Mouse (Mus musculus) forebrain, embryonic 16.5 days (tissue): Measurements from ENCODE around the gene Zfp2. TPM values are rescaled to one million over a fixed set of nuclear protein-coding genes. Genes with fewer than 3 reads are reported as not detected.
A peak's percentile ranks its signal among the peaks of the same experiment; 100 is the strongest.

Experiments
- ATAC-seq: fragments of 200-750 bp; cut with Nextera tagmentation; 2 replicates; pipeline ENCODE4 v1.8.0; 2017; ENCODE audit warnings: mild to moderate bottlenecking, moderate library complexity
- H3K27ac ChIP-seq: fragments of 300-500 bp; sonication (generic); 2 replicates; pipeline ENCODE4 v1.5.1; 2014; ENCODE audit warnings: low read length, control low read depth
- H3K27me3 ChIP-seq: fragments of 300-500 bp; sonication (generic); replicated peaks from 2 replicates; pipeline ENCODE4 v1.6.1; 2014; ENCODE audit warnings: low read length; ENCODE audit not compliant: control insufficient read depth, insufficient read depth
- H3K36me3 ChIP-seq: fragments of 300-500 bp; sonication (generic); 2 replicates; pipeline ENCODE4 v1.6.1; 2014; ENCODE audit not compliant: control insufficient read depth, insufficient read depth
- H3K4me1 ChIP-seq: fragments of 300-500 bp; sonication (generic); replicated peaks from 2 replicates; pipeline ENCODE4 v1.6.1; 2014; ENCODE audit warnings: low read length; ENCODE audit not compliant: control insufficient read depth, insufficient read depth
- H3K4me2 ChIP-seq: fragments of 300-500 bp; sonication (generic); 2 replicates; pipeline ENCODE4 v1.6.1; 2014; ENCODE audit warnings: mild to moderate bottlenecking, low read length, control low read depth
- H3K4me3 ChIP-seq: fragments of 300-500 bp; sonication (generic); replicated peaks from 2 replicates; pipeline ENCODE4 v1.5.1; 2014; ENCODE audit warnings: mild to moderate bottlenecking, low read length, control low read depth
- H3K9ac ChIP-seq: fragments of 300-500 bp; sonication (generic); replicated peaks from 2 replicates; pipeline ENCODE4 v1.6.1; 2014; ENCODE audit warnings: low read depth, low read length, control low read depth
- H3K9me3 ChIP-seq: fragments of 300-500 bp; sonication (generic); 2 replicates; pipeline ENCODE4 v1.6.1; 2016; ENCODE audit warnings: low read length; ENCODE audit not compliant: control insufficient read depth
- WGBS: fragments of 180-500 bp; shearing (Covaris S2); extraction: QIAGEN DNeasy Blood & Tissue Kit; methylation state at CpG from one replicate; pipeline ENCODE4 v1.1.7; 2014; 5-methylcytosine and 5-hydroxymethylcytosine counted together
- polyA plus RNA-seq: library from polyadenylated mRNA; unstranded; fragments of >200 nt; fragmentation: Nextera tagmentation; extraction: Ambion mirVana; gene quantifications from 2 replicates; pipeline ENCODE4 v1.2.1, GENCODE M21; 2015

The Zfp2 gene
- polyA plus RNA-seq, 1 experiment from 2014 or later, result 54.9 TPM

DNA sequence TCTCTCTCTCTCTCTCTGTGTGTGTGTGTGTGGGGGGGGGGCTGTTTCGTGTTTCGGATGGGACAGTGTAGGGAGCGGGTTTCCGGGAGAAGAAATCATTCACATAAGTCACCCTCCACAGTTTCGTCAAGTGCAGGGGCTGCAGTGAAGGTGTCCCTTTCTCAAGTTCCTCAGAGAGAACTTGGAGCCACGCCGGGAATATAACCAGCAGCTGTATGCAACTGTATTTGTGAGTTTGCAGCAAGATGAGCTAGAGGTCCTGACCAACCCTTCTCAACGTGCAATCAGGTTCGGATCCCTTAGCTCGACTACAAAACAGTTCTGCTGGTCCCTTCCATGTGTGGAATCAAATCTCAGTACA, 29.1 kb downstream of the Zfp2 start:
- Histone ChIP-seq H3K9me3 (no peaks in the 10 kb centered on the region), H3K36me3 (peaks cover 3% of the 10 kb centered on the region; the same call in 1 of the 2 replicates), H3K9ac (peak overlapping the region; percentile 55), H3K4me2 (peak overlapping the region; percentile 80), H3K27me3 (no peaks in the 10 kb centered on the region), H3K4me1 (peaks cover 11% of the 10 kb centered on the region), H3K4me3 (peak overlapping the region; percentile 51), H3K27ac (peak overlapping the region; percentile 75)
- peak; percentile 24 for ATAC-seq
- WGBS, result 10% methylated on average over 10 of the region's 10 CpGs

DNA sequence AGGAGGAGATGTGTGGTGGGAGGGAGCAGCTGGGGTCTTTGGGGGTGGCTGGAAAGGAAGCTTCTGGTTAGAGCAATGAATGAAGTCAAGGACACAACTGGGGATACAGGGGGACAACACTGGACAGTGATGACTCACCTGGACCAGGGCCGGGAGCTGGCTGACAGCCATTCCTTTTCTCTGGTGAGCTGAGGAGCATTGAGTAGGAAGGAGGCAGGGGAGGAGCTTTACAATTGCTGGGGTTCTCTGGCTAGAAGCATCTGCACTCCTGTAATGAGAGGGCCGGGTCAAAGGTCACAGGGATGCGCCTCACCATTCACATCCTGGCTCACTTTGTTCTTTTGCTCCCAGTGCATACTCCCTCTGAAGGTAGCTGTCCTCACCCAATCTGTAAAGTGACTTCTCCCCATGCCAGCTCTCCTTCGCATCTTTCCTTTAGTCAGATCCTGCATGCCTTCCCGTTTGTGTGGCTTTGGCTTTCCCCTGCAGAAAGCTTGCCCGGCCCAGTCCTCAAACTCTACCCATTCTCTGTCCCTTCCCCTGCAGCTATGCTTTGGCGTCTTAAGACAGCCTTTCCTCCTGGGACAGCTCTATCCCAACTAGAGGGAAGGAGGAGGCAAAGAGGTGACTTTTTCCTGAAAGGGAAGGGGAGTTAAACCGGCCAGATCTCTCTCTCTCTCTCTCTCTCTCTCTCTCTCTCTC, 29.6 kb downstream of the Zfp2 start:
- peak overlapping the region; percentile 55 for H3K9ac ChIP-seq
- H3K4me1 ChIP-seq, result peaks cover 11% of the 10 kb centered on the region
- H3K36me3 ChIP-seq, result peaks cover 3% of the 10 kb centered on the region; the same call in 1 of the 2 replicates
- no peaks in the 10 kb centered on the region for H3K27me3 ChIP-seq
- peak overlapping the region; percentile 51 for H3K4me3 ChIP-seq
- H3K4me2 ChIP-seq, result peak overlapping the region; percentile 80
- WGBS, result 49% methylated on average over 7 of the region's 8 CpGs
- H3K27ac ChIP-seq, result no peak overlapping the region
- no peak for ATAC-seq
- no peaks in the 10 kb centered on the region for H3K9me3 ChIP-seq

DNA sequence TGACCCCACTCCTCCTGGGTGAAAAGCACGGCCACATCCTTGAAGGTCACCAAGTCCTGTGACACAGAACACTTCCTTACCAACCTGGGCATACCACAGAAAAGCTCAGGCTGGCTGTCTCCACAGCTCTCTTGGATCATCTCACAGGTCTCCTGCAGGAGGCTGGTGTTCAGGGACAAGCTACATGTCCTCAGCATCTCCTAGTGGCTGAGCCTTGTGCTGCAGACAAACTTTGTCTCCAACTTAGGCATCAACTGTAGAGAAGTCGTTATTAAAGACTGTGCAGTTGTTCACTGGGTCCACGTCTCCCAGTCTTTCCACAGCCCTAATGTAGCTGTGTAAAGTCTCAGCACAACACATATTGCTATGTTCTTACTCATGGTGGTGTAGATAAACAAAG, 32.2 kb downstream of the Zfp2 start:
- Histone ChIP-seq H3K36me3 (peaks cover 16% of the 10 kb centered on the region), H3K9ac (no peak overlapping the region)
- no peak for ATAC-seq

DNA sequence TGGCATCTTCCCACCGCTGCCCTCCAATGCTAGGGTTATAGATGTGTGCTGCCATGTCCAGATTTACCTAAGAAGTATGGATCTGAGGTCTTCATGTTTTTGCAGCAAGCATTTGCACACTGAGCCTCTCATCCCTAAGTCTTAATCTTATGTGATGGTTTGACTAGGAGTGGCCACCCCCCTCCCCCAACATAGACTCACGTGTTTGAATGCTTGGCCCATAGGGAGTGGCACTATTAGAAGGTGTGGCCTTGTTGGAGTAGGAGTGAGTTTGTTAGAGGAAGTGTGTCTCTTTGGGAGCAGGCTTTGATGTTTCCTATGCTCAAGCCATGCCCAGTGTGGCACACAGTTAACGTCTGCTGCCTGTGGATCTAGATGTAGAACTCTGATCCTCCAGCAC, 37.3 kb downstream of the Zfp2 start:
- no peak overlapping the region for H3K4me3 ChIP-seq
- no peak overlapping the region for H3K9ac ChIP-seq
- 96% methylated on average over 3 of the region's 3 CpGs for WGBS
- no peak overlapping the region for H3K4me2 ChIP-seq
- no peaks in the 10 kb centered on the region for H3K4me1 ChIP-seq
- no peak overlapping the region for H3K27ac ChIP-seq
- peaks cover 47% of the 10 kb centered on the region for H3K36me3 ChIP-seq
- H3K9me3 ChIP-seq, result peaks cover 9% of the 10 kb centered on the region
- ATAC-seq, result no peak
- no peaks in the 10 kb centered on the region for H3K27me3 ChIP-seq

More for the DNA sequence above, 32.2 kb downstream of the Zfp2 start:
- Histone ChIP-seq H3K27ac (no peak overlapping the region), H3K4me3 (no peak overlapping the region), H3K27me3 (no peaks in the 10 kb centered on the region), H3K4me2 (no peak overlapping the region), H3K9me3 (no peaks in the 10 kb centered on the region), H3K4me1 (peaks cover 11% of the 10 kb centered on the region)
- WGBS, result 83% methylated on average over 3 of the region's 3 CpGs

DNA sequence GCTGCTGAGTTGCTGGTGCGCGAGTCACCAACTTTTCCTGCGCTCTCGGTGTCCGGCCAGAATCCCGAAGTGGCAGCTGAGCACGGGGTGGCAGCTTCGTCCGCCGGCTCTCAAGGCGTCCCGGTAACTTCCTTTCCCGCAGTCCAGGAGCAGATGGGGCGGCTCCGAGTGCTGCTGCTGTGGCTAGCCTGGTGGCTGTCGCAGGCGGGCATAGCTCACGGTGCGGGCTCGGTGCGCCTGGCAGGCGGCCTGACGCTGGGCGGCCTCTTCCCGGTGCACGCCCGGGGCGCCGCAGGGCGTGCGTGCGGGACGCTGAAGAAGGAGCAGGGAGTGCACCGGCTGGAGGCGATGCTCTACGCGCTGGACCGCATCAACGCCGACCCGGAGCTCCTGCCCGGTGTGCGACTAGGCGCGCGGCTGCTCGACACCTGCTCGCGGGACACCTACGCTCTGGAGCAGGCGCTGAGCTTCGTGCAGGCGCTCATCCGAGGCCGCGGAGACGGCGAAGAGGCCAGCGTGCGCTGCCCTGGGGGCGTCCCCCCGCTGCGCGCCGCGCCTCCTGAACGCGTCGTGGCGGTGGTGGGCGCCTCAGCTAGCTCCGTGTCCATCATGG, 64.9 kb downstream of the Zfp2 start:
- peak overlapping the region; percentile 51 for H3K9ac ChIP-seq
- no peaks in the 10 kb centered on the region for H3K36me3 ChIP-seq
- ATAC-seq, result peak; percentile 43; the same call in 1 of the 2 replicates
- H3K4me2 ChIP-seq, result peak overlapping the region; percentile 85
- WGBS, result under 1% methylated on average over 61 of the region's 72 CpGs
- H3K27me3 ChIP-seq, result peaks cover 49% of the 10 kb centered on the region
- H3K9me3 ChIP-seq, result 0 out of 2 replicates have a peak, but pooled peaks cover 5% of the 10 kb centered on the region
- H3K4me1 ChIP-seq, result peaks cover 13% of the 10 kb centered on the region
- peak overlapping the region; percentile 46 for H3K4me3 ChIP-seq
- no peak overlapping the region for H3K27ac ChIP-seq

DNA sequence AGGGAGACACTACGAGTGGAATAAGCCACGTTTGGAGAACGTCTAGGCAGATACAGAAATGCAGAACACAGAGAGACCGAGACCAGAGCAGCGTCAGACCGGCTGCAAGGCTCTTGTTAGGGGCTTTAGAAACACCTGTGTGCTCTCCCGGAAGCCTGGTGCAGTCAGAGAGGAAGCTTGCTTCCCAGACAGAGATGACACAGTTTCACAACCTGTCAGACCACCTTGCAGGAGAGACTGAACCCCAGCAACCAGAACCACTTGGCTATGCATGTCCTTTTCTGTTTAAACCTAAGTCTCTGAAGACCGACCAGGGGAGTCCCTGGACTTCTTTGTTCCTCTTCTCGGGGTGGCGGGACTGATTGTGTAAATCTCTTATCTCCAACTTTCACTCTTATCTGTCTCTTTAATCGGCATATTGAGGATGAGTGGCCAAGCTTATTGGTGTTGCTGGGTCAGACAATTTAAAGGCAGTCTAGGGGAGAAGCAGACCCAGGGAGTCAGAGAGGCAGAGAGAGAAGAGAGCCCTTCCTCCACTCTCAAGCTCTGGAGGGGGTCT, 65.7 kb downstream of the Zfp2 start, which contains the start of gene Grm6:
TSS of gene Grm6 (plus strand) at position 509 of the 559 bp plus-strand sequence.
- WGBS, result 2% methylated on average over 11 of the region's 11 CpGs

DNA sequence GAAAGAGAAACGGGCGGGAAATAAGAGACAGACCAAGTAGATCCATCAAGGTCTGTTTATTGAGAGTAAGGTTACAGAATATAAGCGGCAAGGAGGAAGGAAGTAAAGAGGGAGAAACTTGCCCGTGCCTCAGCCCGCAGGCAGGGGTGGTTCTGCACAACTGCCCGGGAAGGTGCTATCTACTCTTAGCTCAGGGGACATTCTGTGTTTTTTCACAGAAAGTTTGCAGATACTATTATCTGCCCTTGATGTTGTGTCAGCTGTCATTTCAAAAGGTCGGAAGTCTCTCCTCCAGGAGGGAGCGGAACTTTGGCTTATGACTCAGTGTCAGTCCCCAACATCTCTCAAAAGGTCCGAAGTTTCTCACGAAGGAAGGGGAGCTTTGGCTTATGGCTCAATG, 66.7 kb downstream of the Zfp2 start:
- Histone ChIP-seq H3K27me3 (peaks cover 49% of the 10 kb centered on the region), H3K9me3 (0 out of 2 replicates have a peak, but pooled peaks cover 5% of the 10 kb centered on the region), H3K4me2 (no peak overlapping the region), H3K4me1 (peaks cover 13% of the 10 kb centered on the region), H3K27ac (no peak overlapping the region), H3K4me3 (no peak overlapping the region), H3K9ac (no peak overlapping the region), H3K36me3 (no peaks in the 10 kb centered on the region)
- ATAC-seq, result no peak
- WGBS, result 11% methylated on average over 10 of the region's 10 CpGs

More for the DNA sequence above, 65.7 kb downstream of the Zfp2 start, which contains the start of gene Grm6:
- peak within 1 kb of the TSS; percentile 51 for H3K9ac ChIP-seq
- peaks cover 13% of the 10 kb centered on the region for H3K4me1 ChIP-seq
- peak within 1 kb of the TSS; percentile 85 for H3K4me2 ChIP-seq
- no peak within 1 kb of the TSS for H3K27ac ChIP-seq
- H3K36me3 ChIP-seq, result no peaks in the 10 kb centered on the region
- 0 out of 2 replicates have a peak, but pooled peaks cover 5% of the 10 kb centered on the region for H3K9me3 ChIP-seq
- H3K27me3 ChIP-seq, result peaks cover 49% of the 10 kb centered on the region
- no peak for ATAC-seq
- peak within 1 kb of the TSS; percentile 46 for H3K4me3 ChIP-seq

Other genes with a start within 250 kb of the Zfp2 start
- gene Zfp354c, start 88.4 kb downstream of the Zfp2 start, polyA plus RNA-seq, result 69.8 and 76.5 TPM in 2 replicates
- 1.9 and 2.4 TPM in 2 replicates for gene Zfp879, start 74.6 kb downstream of the Zfp2 start, polyA plus RNA-seq
- gene Grm6, start 65.5 kb downstream of the Zfp2 start, polyA plus RNA-seq, result not detected in 2 replicates
- gene Zfp454, start 28.5 kb downstream of the Zfp2 start, polyA plus RNA-seq, result 17.4 and 18.8 TPM in 2 replicates
- gene Zfp354b, start 15.5 kb upstream of the Zfp2 start, polyA plus RNA-seq, result 3.9 and 4.4 TPM in 2 replicates
- not detected in 2 replicates for gene 4933414I15Rik, start 27.6 kb upstream of the Zfp2 start, polyA plus RNA-seq
- gene Prop1, start 37.6 kb upstream of the Zfp2 start, polyA plus RNA-seq, result not detected in 2 replicates
- gene Olfr1378, start 50.4 kb upstream of the Zfp2 start, polyA plus RNA-seq, result not detected in 2 replicates
- not detected in 2 replicates for gene Olfr1377, start 65.8 kb upstream of the Zfp2 start, polyA plus RNA-seq
- gene Olfr51, start 87.4 kb upstream of the Zfp2 start, polyA plus RNA-seq, result not detected in 2 replicates
- gene Olfr54, start 98.1 kb upstream of the Zfp2 start, polyA plus RNA-seq, result not detected in 2 replicates
- not detected in 2 replicates for gene Olfr1375, start 131.9 kb upstream of the Zfp2 start, polyA plus RNA-seq
- 14.7 and 16.0 TPM in 2 replicates for gene Zfp354a, start 143.1 kb upstream of the Zfp2 start, polyA plus RNA-seq